ENCODE assay signal across 12 mouse cellular contexts in genomic region chr9:96861092-96861487, GRCm38 (mm10). TPM values are rescaled to one million over a fixed set of nuclear protein-coding genes. Genes with fewer than 3 reads are reported as not detected.
A peak's percentile ranks its signal among the peaks of the same experiment; 100 is the strongest.
DNase-seq lines count a peak whose midpoint lies in the region; ATAC-seq and TF ChIP-seq lines count a peak whose summit lies in the region.
"Had no signal": no experiment of that assay in that cellular context is flagged by ENCODE, and none has a peak within 500 bp of the region (broad histone marks: within the 10 kb centered on the region; RNA-seq: fewer than 3 reads in every experiment).

No protein-coding gene starts in this region.

- no peak overlapping the region for H3K9ac ChIP-seq in limb, embryonic 14.5 days (ENCODE audit: low read depth, low read length, severe bottlenecking)
- H3K9ac ChIP-seq in liver, embryonic 12.5 days = no peak overlapping the region
- H3K9ac ChIP-seq: forebrain, embryonic 15.5 days; lung, embryonic 14.5 days had no signal

- no peak for ATAC-seq in limb, embryonic 14.5 days (ENCODE audit: low FRiP score, low read depth)
- no peak for ATAC-seq in liver, embryonic 12.5 days
- ATAC-seq: forebrain, embryonic 15.5 days had no signal

- no peak overlapping the region for H3K4me2 ChIP-seq in limb, embryonic 14.5 days (replicated peaks; ENCODE audit: low read depth, low read length, severe bottlenecking)
- no peak overlapping the region for H3K4me2 ChIP-seq in liver, embryonic 12.5 days
- H3K4me2 ChIP-seq: forebrain, embryonic 15.5 days; lung, embryonic 14.5 days had no signal

- no peak overlapping the region; the same call in 1 of the 2 replicates for H3K4me3 ChIP-seq in layer of hippocampus, adult 2 months
- H3K4me3 ChIP-seq in cortical plate, adult 2 months (ENCODE audit: insufficient read depth, low read length) = no peak overlapping the region
- H3K4me3 ChIP-seq in embryonic fibroblast, embryonic 13.5 days (ENCODE audit: insufficient read depth, low read length) = no peak overlapping the region
- H3K4me3 ChIP-seq in limb, embryonic 14.5 days (replicated peaks; ENCODE audit: low read length) = no peak overlapping the region
- H3K4me3 ChIP-seq in liver, embryonic 12.5 days = no peak overlapping the region
- H3K4me3 ChIP-seq: forebrain, embryonic 15.5 days had no signal

- no peak for DNase-seq in layer of hippocampus, adult 2 months (ENCODE audit: low spot score in 2 of 2)
- DNase-seq in layer of hippocampus, postnatal 25 days (ENCODE audit: extremely low spot score in 1 of 2, low spot score in 1 of 2) = no peak
- no peak for DNase-seq in limb, embryonic 14.5 days (ENCODE audit: low spot score)
- no peak for DNase-seq in ovary, postnatal 10 days (ENCODE audit: low spot score)
- no peak for DNase-seq in lung, postnatal 10 days
- DNase-seq: cerebellum, postnatal 36 days; kidney, postnatal 14 days; lung, embryonic 14.5 days had no signal

- H3K9me3 ChIP-seq in limb, embryonic 14.5 days (ENCODE audit: control insufficient read depth, low read length) = no peaks in the 10 kb centered on the region
- H3K9me3 ChIP-seq in liver, embryonic 12.5 days (replicated peaks) = no peaks in the 10 kb centered on the region
- H3K9me3 ChIP-seq: forebrain, embryonic 15.5 days had no signal

- no peaks in the 10 kb centered on the region for H3K27me3 ChIP-seq in limb, embryonic 14.5 days (ENCODE audit: control insufficient read depth, insufficient read depth, low read length)
- H3K27me3 ChIP-seq in liver, embryonic 12.5 days (replicated peaks) = no peaks in the 10 kb centered on the region
- H3K27me3 ChIP-seq: forebrain, embryonic 15.5 days had no signal

- no peak for TF ChIP-seq POLR2A in cortical plate, adult 2 months (IDR thresholded peaks at IDR 0.05; ENCODE audit: extremely low read depth, insufficient read depth, low read length)
- TF ChIP-seq POLR2A in embryonic fibroblast, embryonic 13.5 days (IDR thresholded peaks at IDR 0.05; ENCODE audit: low read depth, low read length) = no peak
- TF ChIP-seq POLR2A in limb, embryonic 14.5 days (IDR thresholded peaks at IDR 0.05; ENCODE audit: borderline replicate concordance, extremely low read depth, insufficient read depth, insufficient read length) = no peak

- no peaks in the 10 kb centered on the region for H3K36me3 ChIP-seq in limb, embryonic 14.5 days (ENCODE audit: control insufficient read depth, insufficient read depth, low read length)
- H3K36me3 ChIP-seq in liver, embryonic 12.5 days = no peaks in the 10 kb centered on the region
- H3K36me3 ChIP-seq: forebrain, embryonic 15.5 days had no signal

- peaks cover 13% of the 10 kb centered on the region for H3K4me1 ChIP-seq in cortical plate, adult 2 months (ENCODE audit: control insufficient read depth, insufficient read depth, low read length)
- peaks cover 26% of the 10 kb centered on the region for H3K4me1 ChIP-seq in embryonic fibroblast, embryonic 13.5 days (ENCODE audit: control insufficient read depth, insufficient read depth, low read length)
- peaks cover 10% of the 10 kb centered on the region; the same call in 1 of the 2 replicates for H3K4me1 ChIP-seq in limb, embryonic 14.5 days (ENCODE audit: control insufficient read depth, insufficient read depth, low read length)
- no peaks in the 10 kb centered on the region for H3K4me1 ChIP-seq in liver, embryonic 12.5 days

- 71% methylated on average over 10 of the region's 10 CpGs for WGBS in limb, embryonic 14.5 days
- WGBS in liver, embryonic 12.5 days (ENCODE audit: insufficient replicate concordance) = 54% methylated on average over 10 of the region's 10 CpGs

- peak overlapping the region; percentile 44; the same call in 1 of the 2 replicates for H3K27ac ChIP-seq in layer of hippocampus, adult 2 months
- peak overlapping the region; percentile 32 for H3K27ac ChIP-seq in cortical plate, adult 2 months (ENCODE audit: insufficient read depth, low read length)
- peak overlapping the region; percentile 21; the same call in 1 of the 2 replicates for H3K27ac ChIP-seq in embryonic fibroblast, embryonic 13.5 days (ENCODE audit: insufficient read depth, low read length)
- peak overlapping the region; percentile 49 for H3K27ac ChIP-seq in limb, embryonic 14.5 days (replicated peaks; ENCODE audit: low read depth, low read length)
- H3K27ac ChIP-seq in liver, embryonic 12.5 days = no peak overlapping the region
- H3K27ac ChIP-seq: forebrain, embryonic 15.5 days had no signal

- no peak for TF ChIP-seq CTCF in layer of hippocampus, adult 2 months (conservative IDR thresholded peaks at IDR 0.05)
- no peak for TF ChIP-seq CTCF in cortical plate, adult 2 months (IDR thresholded peaks at IDR 0.05; ENCODE audit: extremely low read depth, insufficient read depth, low read length)
- no peak for TF ChIP-seq CTCF in embryonic fibroblast, embryonic 13.5 days (IDR thresholded peaks at IDR 0.05; ENCODE audit: borderline replicate concordance, insufficient read depth, low read length)

RNA-seq across cellular contexts. Expression of gene Pxylp1, which starts 31.4 kb away (rescaled TPM):
- total RNA-seq in layer of hippocampus, adult 2 months (2021) = 10 to 100 TPM; 17.7 to 20.2 TPM
- 10 to 100 TPM; 15.4 to 16.3 TPM for total RNA-seq in layer of hippocampus, postnatal 25 days (2021)
- polyA plus RNA-seq in cortical plate, adult 2 months (2012; rRNA removed) = 10.9 and 11.8 TPM in 2 replicates
- 19.5 and 31.4 TPM in 2 replicates for polyA plus RNA-seq in embryonic fibroblast, embryonic 13.5 days (2011; ENCODE audit: insufficient read length, low read depth, missing spikeins)
- polyA plus RNA-seq in limb, embryonic 14.5 days (2012; rRNA removed) = 26.0 and 29.7 TPM in 2 replicates
- 27.7 and 29.3 TPM in 2 replicates for polyA plus RNA-seq in limb, embryonic 14.5 days (2014; fragmentation: Nextera tagmentation; extraction: Ambion mirVana)
- 2.1 and 2.2 TPM in 2 replicates for polyA plus RNA-seq in liver, embryonic 12.5 days (2016; fragmentation: Nextera tagmentation; extraction: Ambion mirVana)
